Mouse (Mus musculus) small intestine, adult 2 months (tissue): ENCODE measurements around the gene Ece1. TPM values are rescaled to one million over a fixed set of nuclear protein-coding genes. Genes with fewer than 3 reads are reported as not detected.

Source experiments
- H3K27ac ChIP-seq: fragments of 200-500 bp; 2 replicates; pipeline ENCODE4 v1.5.1; 2012; ENCODE audit warnings: low read depth, low read length, control low read depth, inconsistent platforms; ENCODE audit not compliant: insufficient read depth
- H3K27me3 ChIP-seq: fragments of 200-500 bp; 2 replicates; pipeline ENCODE4 v1.6.1; 2012; ENCODE audit warnings: mild to moderate bottlenecking, moderate library complexity, low read length, inconsistent platforms; ENCODE audit not compliant: control insufficient read depth, insufficient read depth
- H3K36me3 ChIP-seq: fragments of 200-500 bp; 2 replicates; pipeline ENCODE4 v1.6.1; 2012; ENCODE audit warnings: mild to moderate bottlenecking, low read length, control low read depth, inconsistent platforms; ENCODE audit not compliant: control insufficient read depth, insufficient read depth
- H3K4me1 ChIP-seq: fragments of 200-500 bp; 2 replicates; pipeline ENCODE4 v1.6.1; 2012; ENCODE audit warnings: low read length, inconsistent platforms, mixed read lengths; ENCODE audit not compliant: control insufficient read depth, insufficient read depth, insufficient read length
- H3K4me3 ChIP-seq: fragments of 200-500 bp; 2 replicates; pipeline ENCODE4 v1.5.1; 2012; ENCODE audit warnings: low read depth, mild to moderate bottlenecking, control low read depth, inconsistent platforms, low read length, moderate library complexity
- CTCF ChIP-seq: fragments of 200-500 bp; IDR thresholded peaks from 2 replicates; pipeline ENCODE4 v1.5.1; 2012; ENCODE audit warnings: low read depth, mild to moderate bottlenecking, control low read depth, inconsistent platforms, low read length, moderate library complexity, mixed read lengths; ENCODE audit not compliant: insufficient replicate concordance, insufficient read length; ENCODE audit errors: extremely low read depth
- POLR2A ChIP-seq: fragments of 200-500 bp; IDR thresholded peaks from 2 replicates; pipeline ENCODE4 v1.6.1; 2012; ENCODE audit warnings: low read depth, mild to moderate bottlenecking, control low read depth, inconsistent platforms, low read length, moderate library complexity
- WGBS: fragments of 180-500 bp; shearing (Covaris S2); methylation state at CpG from one replicate; pipeline ENCODE4 v1.1.7; 2018; 5-methylcytosine and 5-hydroxymethylcytosine counted together
- polyA plus RNA-seq: library from polyadenylated mRNA; depleted of rRNA; stranded (reverse); fragments of >200 nt; gene quantifications from 2 replicates; pipeline ENCODE4 v1.2.3, GENCODE M21; 2012

The Ece1 gene
- polyA plus RNA-seq, 1 experiment = 37.7 TPM

GRCm38 (mm10) chr4:137930500-137931008 is 68.5 kb downstream of the Ece1 start:
- WGBS = 14% methylated on average over 9 of the region's 9 CpGs
- peaks cover 15% of the 10 kb centered on the region for H3K4me1 ChIP-seq
- H3K4me3 ChIP-seq = no peak overlapping the region
- TF ChIP-seq POLR2A (no peak), CTCF (no peak)
- H3K36me3 ChIP-seq = peaks cover 38% of the 10 kb centered on the region
- H3K27ac ChIP-seq = peak overlapping the region; percentile 58; the same call in 1 of the 2 replicates
- no peaks in the 10 kb centered on the region for H3K27me3 ChIP-seq

- WGBS = 14% methylated on average over 18 of the region's 18 CpGs
- peak overlapping the region; percentile 56 for H3K27ac ChIP-seq
- no peaks in the 10 kb centered on the region for H3K27me3 ChIP-seq
- TF ChIP-seq CTCF (no peak), POLR2A (no peak)
- H3K4me3 ChIP-seq = no peak overlapping the region
- H3K4me1 ChIP-seq = peaks cover 15% of the 10 kb centered on the region
- H3K36me3 ChIP-seq = peaks cover 39% of the 10 kb centered on the region
Observed at GRCm38 (mm10) chr4:137931009-137931757, 69.1 kb downstream of the Ece1 start.

- Histone ChIP-seq H3K4me1 (peaks cover 15% of the 10 kb centered on the region), H3K4me3 (no peak overlapping the region), H3K27me3 (no peaks in the 10 kb centered on the region), H3K27ac (no peak overlapping the region), H3K36me3 (peaks cover 41% of the 10 kb centered on the region)
- WGBS = 70% methylated on average over 6 of the region's 6 CpGs
- TF ChIP-seq POLR2A = no peak
- no peak for TF ChIP-seq CTCF
Observed at GRCm38 (mm10) chr4:137932554-137933178, 70.6 kb downstream of the Ece1 start.

GRCm38 (mm10) chr4:137933328-137933727 is 71.3 kb downstream of the Ece1 start:
- peaks cover 39% of the 10 kb centered on the region for H3K36me3 ChIP-seq
- TF ChIP-seq POLR2A (no peak), CTCF (no peak)
- no peak overlapping the region for H3K4me3 ChIP-seq
- no peak overlapping the region for H3K27ac ChIP-seq
- WGBS = 69% methylated on average over 5 of the region's 5 CpGs
- H3K4me1 ChIP-seq = peaks cover 15% of the 10 kb centered on the region
- H3K27me3 ChIP-seq = no peaks in the 10 kb centered on the region

GRCm38 (mm10) chr4:137936134-137936533 is 74.1 kb downstream of the Ece1 start:
- peaks cover 58% of the 10 kb centered on the region for H3K36me3 ChIP-seq
- no peak overlapping the region for H3K4me3 ChIP-seq
- H3K4me1 ChIP-seq = peaks cover 5% of the 10 kb centered on the region
- TF ChIP-seq POLR2A (no peak), CTCF (no peak)
- no peak overlapping the region for H3K27ac ChIP-seq
- H3K27me3 ChIP-seq = no peaks in the 10 kb centered on the region
- 92% methylated on average over 4 of the region's 4 CpGs for WGBS

- TF ChIP-seq POLR2A = no peak
- no peak for TF ChIP-seq CTCF
- Histone ChIP-seq H3K4me3 (no peak overlapping the region), H3K27me3 (no peaks in the 10 kb centered on the region), H3K36me3 (peaks cover 68% of the 10 kb centered on the region), H3K27ac (no peak overlapping the region), H3K4me1 (no peaks in the 10 kb centered on the region)
- WGBS = 95% methylated on average over 10 of the region's 10 CpGs
Observed at GRCm38 (mm10) chr4:137940061-137940460, 78.0 kb downstream of the Ece1 start.
